7 mouse cellular contexts compared by ENCODE assay signal in the genomic region with DNA sequence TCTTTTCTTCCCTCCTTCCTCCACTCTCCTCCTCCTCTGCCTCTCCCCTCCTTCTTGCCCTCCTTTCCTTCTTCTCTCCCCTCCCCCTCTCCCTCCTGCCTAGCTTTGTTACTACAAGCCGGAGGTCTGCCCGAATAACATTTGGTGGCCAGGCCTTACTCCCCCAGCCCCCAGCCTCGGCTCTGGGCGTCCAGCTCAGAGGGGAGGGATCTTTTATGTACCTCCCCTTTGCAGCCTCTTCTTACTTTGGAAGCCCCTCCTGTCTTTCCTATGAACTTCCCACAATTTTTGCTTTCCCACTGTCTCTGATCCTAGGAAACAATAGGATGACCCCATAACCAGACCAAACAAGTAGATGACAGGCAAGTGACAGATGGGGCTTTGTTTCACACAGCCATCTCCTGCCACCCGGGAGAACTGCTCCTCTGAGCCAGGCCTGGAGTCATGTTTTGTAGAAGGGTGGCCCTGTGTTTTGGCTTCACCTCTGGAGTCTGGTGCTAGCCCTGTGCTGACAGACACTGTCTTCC. TPM values are rescaled to one million over a fixed set of nuclear protein-coding genes. Genes with fewer than 3 reads are reported as not detected.
DNase-seq lines count a peak whose midpoint lies in the region; ATAC-seq and TF ChIP-seq lines count a peak whose summit lies in the region.

No protein-coding gene starts in this region.

- peak; percentile 58 for DNase-seq in neural tube, embryonic 11.5 days (ENCODE audit: low spot score)
- no peak for DNase-seq in neural tube, embryonic 10.5 days (ENCODE audit: extremely low spot score, low spot score)
- no peak for DNase-seq in forebrain, embryonic 11.5 days (ENCODE audit: low spot score)
- DNase-seq in stomach, postnatal 0 days (ENCODE audit: low spot score) = no peak
- no peak for DNase-seq in spleen, postnatal 4 days (ENCODE audit: low spot score in 2 of 2)
- no peak for DNase-seq in right cerebral cortex, postnatal 10 days (ENCODE audit: low spot score in 2 of 2)

- peaks cover 32% of the 10 kb centered on the region for H3K4me1 ChIP-seq in neural tube, embryonic 11.5 days (ENCODE audit: control insufficient read depth, insufficient read depth, low read length)
- H3K4me1 ChIP-seq in forebrain, embryonic 11.5 days (replicated peaks; ENCODE audit: control insufficient read depth, insufficient read depth, low read length) = peaks cover 18% of the 10 kb centered on the region
- H3K4me1 ChIP-seq in liver, embryonic 12.5 days = peaks cover 44% of the 10 kb centered on the region
- H3K4me1 ChIP-seq in stomach, postnatal 0 days (replicated peaks; ENCODE audit: control insufficient read depth, insufficient read depth) = peaks cover 13% of the 10 kb centered on the region

- no peaks in the 10 kb centered on the region for H3K36me3 ChIP-seq in neural tube, embryonic 11.5 days (ENCODE audit: control insufficient read depth, insufficient read depth, low read length)
- no peaks in the 10 kb centered on the region for H3K36me3 ChIP-seq in forebrain, embryonic 11.5 days (ENCODE audit: control insufficient read depth, insufficient read depth, low read length)
- H3K36me3 ChIP-seq in liver, embryonic 12.5 days = peaks cover 31% of the 10 kb centered on the region
- peaks cover 4% of the 10 kb centered on the region; the same call in 1 of the 2 replicates for H3K36me3 ChIP-seq in stomach, postnatal 0 days (ENCODE audit: control insufficient read depth, insufficient read depth, low read length)

- peak overlapping the region; percentile 48 for H3K9ac ChIP-seq in neural tube, embryonic 11.5 days (ENCODE audit: low read length)
- peak overlapping the region; percentile 17 for H3K9ac ChIP-seq in forebrain, embryonic 11.5 days (ENCODE audit: low read length)
- H3K9ac ChIP-seq in liver, embryonic 12.5 days = no peak overlapping the region
- peak overlapping the region; percentile 23; the same call in 1 of the 2 replicates for H3K9ac ChIP-seq in stomach, postnatal 0 days (ENCODE audit: low read length)

- peak overlapping the region; percentile 79 for H3K27ac ChIP-seq in neural tube, embryonic 11.5 days (ENCODE audit: low read depth, low read length)
- peak overlapping the region; percentile 70 for H3K27ac ChIP-seq in forebrain, embryonic 11.5 days (ENCODE audit: low read depth, low read length)
- peak overlapping the region; percentile 74 for H3K27ac ChIP-seq in liver, embryonic 12.5 days
- H3K27ac ChIP-seq in stomach, postnatal 0 days (replicated peaks) = peak overlapping the region; percentile 78

- H3K9me3 ChIP-seq in neural tube, embryonic 11.5 days (ENCODE audit: control insufficient read depth, low read length) = no peaks in the 10 kb centered on the region
- no peaks in the 10 kb centered on the region for H3K9me3 ChIP-seq in forebrain, embryonic 11.5 days (ENCODE audit: control insufficient read depth, low read length)
- no peaks in the 10 kb centered on the region for H3K9me3 ChIP-seq in liver, embryonic 12.5 days (replicated peaks)
- no peaks in the 10 kb centered on the region for H3K9me3 ChIP-seq in stomach, postnatal 0 days (ENCODE audit: control insufficient read depth, low read length)

- no peaks in the 10 kb centered on the region for H3K27me3 ChIP-seq in neural tube, embryonic 11.5 days (ENCODE audit: control insufficient read depth, insufficient read depth, low read length)
- H3K27me3 ChIP-seq in forebrain, embryonic 11.5 days (ENCODE audit: control insufficient read depth, insufficient read depth, low read length) = no peaks in the 10 kb centered on the region
- H3K27me3 ChIP-seq in liver, embryonic 12.5 days (replicated peaks) = no peaks in the 10 kb centered on the region
- no peaks in the 10 kb centered on the region for H3K27me3 ChIP-seq in stomach, postnatal 0 days (ENCODE audit: control insufficient read depth, insufficient read depth, low read length)

- WGBS in neural tube, embryonic 11.5 days = 4% methylated on average over 5 of the region's 5 CpGs
- 7% methylated on average over 5 of the region's 5 CpGs for WGBS in forebrain, embryonic 11.5 days
- 30% methylated on average over 5 of the region's 5 CpGs for WGBS in liver, embryonic 12.5 days (ENCODE audit: insufficient replicate concordance)
- 18% methylated on average over 5 of the region's 5 CpGs for WGBS in stomach, postnatal 0 days

- H3K4me3 ChIP-seq in neural tube, embryonic 11.5 days (ENCODE audit: low read depth, low read length) = no peak overlapping the region
- H3K4me3 ChIP-seq in forebrain, embryonic 11.5 days (ENCODE audit: low read depth, low read length) = no peak overlapping the region
- no peak overlapping the region for H3K4me3 ChIP-seq in liver, embryonic 12.5 days
- H3K4me3 ChIP-seq in stomach, postnatal 0 days (ENCODE audit: low read depth, low read length) = no peak overlapping the region

- H3K4me2 ChIP-seq in neural tube, embryonic 11.5 days (ENCODE audit: low read depth) = no peak overlapping the region
- H3K4me2 ChIP-seq in forebrain, embryonic 11.5 days (ENCODE audit: low read depth, low read length, severe bottlenecking) = no peak overlapping the region
- peak overlapping the region; percentile 24; the same call in 1 of the 2 replicates for H3K4me2 ChIP-seq in liver, embryonic 12.5 days
- H3K4me2 ChIP-seq in stomach, postnatal 0 days (replicated peaks; ENCODE audit: low read depth) = no peak overlapping the region

- ATAC-seq in neural tube, embryonic 11.5 days (ENCODE audit: insufficient read depth, low FRiP score, low TSS enrichment) = peak; percentile 40; the same call in 1 of the 2 replicates
- ATAC-seq in forebrain, embryonic 11.5 days (replicated peaks; ENCODE audit: low FRiP score) = no peak; the same call in 1 of the 2 replicates
- ATAC-seq in liver, embryonic 12.5 days = no peak
- 0 out of 2 replicates have a peak, but pooled peaks have one; percentile 1 for ATAC-seq in stomach, postnatal 0 days (ENCODE audit: low FRiP score, low TSS enrichment)

- no peak for TF ChIP-seq EP300 in stomach, postnatal 0 days (optimal IDR thresholded peaks at IDR 0.05)

- no peak for TF ChIP-seq CTCF in stomach, postnatal 0 days (IDR thresholded peaks at IDR 0.05; ENCODE audit: low read depth)

RNA-seq across cellular contexts. Expression of a gene that starts 29.6 kb away (rescaled TPM):
- 47.7 and 53.0 TPM in 2 replicates for polyA plus RNA-seq in neural tube, embryonic 11.5 days (2014; fragmentation: Nextera tagmentation; extraction: Ambion mirVana)
- polyA plus RNA-seq in forebrain, embryonic 11.5 days (2014; fragmentation: Nextera tagmentation; extraction: Ambion mirVana) = 44.2 and 49.3 TPM in 2 replicates
- polyA plus RNA-seq in liver, embryonic 12.5 days (2016; fragmentation: Nextera tagmentation; extraction: Ambion mirVana) = 22.1 and 24.9 TPM in 2 replicates
- polyA plus RNA-seq in stomach, postnatal 0 days (2015; fragmentation: Nextera tagmentation; extraction: Ambion mirVana) = 55.3 and 66.5 TPM in 2 replicates

Comparison
In these comparisons a context has a peak if more than half of its experiments do, and no peak if none do; other contexts are left out.
1. ATAC-seq: peak in neural tube, embryonic 11.5 days (single experiment) and stomach, postnatal 0 days (single experiment); none in forebrain, embryonic 11.5 days (single experiment) and liver, embryonic 12.5 days (single experiment).
2. Peak in every context shown above with its lines, with median percentiles within 50 percentile points of each other: H3K27ac ChIP-seq.